Mouse (Mus musculus) liver, adult 2 months (tissue): ENCODE data around the gene Gm38392.

Experiments used
- CTCF ChIP-seq: fragments of 200-500 bp; IDR thresholded peaks from 2 replicates; pipeline ENCODE4 v1.5.1; 2011; ENCODE audit warnings: low read depth, low read length, control low read depth
- POLR2A ChIP-seq: fragments of 200-500 bp; IDR thresholded peaks from 2 replicates; pipeline ENCODE4 v1.6.1; 2011; ENCODE audit warnings: low read length, control low read depth; ENCODE audit not compliant: insufficient read depth; ENCODE audit errors: extremely low read depth

- TF ChIP-seq CTCF (no peak), POLR2A (no peak)
Measured at GRCm38 (mm10) chr3:88247666-88248065, 39.3 kb downstream of the Gm38392 start.
